Comparison of ENCODE assay signal across 29 mouse cellular contexts in the genomic region with DNA sequence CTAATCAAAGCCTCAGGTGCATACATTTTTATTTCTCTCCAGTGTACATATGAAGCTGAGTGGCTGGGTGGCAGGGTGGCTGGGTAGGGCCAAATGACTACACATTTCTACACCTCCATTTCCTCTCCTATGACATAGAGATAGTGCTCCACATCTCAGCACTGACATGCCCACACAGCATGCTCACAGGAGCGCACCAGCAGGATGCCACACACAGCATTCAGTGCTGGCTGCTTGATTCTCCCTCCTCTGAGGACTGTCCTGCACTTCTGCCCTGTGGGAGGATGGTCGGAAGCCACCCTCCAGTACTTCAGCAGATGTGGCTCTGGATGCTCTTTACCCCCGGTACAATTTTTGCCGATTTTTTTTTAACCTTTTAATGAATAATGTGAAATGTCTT.
DNase-seq lines count a peak whose midpoint lies in the region; ATAC-seq lines count a peak whose summit lies in the region.
"Had no signal": no experiment of that assay in that cellular context is flagged by ENCODE, and none has a peak within 500 bp of the region (broad histone marks: within the 10 kb centered on the region; RNA-seq: fewer than 3 reads in every experiment).

No protein-coding gene starts in this region.

- H3K27ac ChIP-seq in kidney, embryonic 14.5 days (ENCODE audit: low read depth, low read length) = no peak overlapping the region
- H3K27ac ChIP-seq: embryonic facial prominence, embryonic 10.5 days; embryonic facial prominence, embryonic 13.5 days; hindbrain, embryonic 10.5 days; hindbrain, embryonic 13.5 days had no signal

- DNase-seq in frontal cortex, postnatal 25 days (ENCODE audit: low spot score in 2 of 2) = no peak
- DNase-seq in kidney, adult 9 months = peak; percentile 40
- DNase-seq in thymus, postnatal 4 days = peak; percentile 33
- DNase-seq in thymus, postnatal 36 days = no peak
- peak; percentile 19 for DNase-seq in naive thymus-derived CD4-positive, alpha-beta T cell, adult 2 months (ENCODE audit: low read depth)
- no peak for DNase-seq in ovary, postnatal 36 days (ENCODE audit: low spot score)
- DNase-seq: adrenal gland, adult 8-10 months; adrenal gland, postnatal 25 days; B cell, adult 2 months; cerebellum, adult 11-12 months; cerebellum, adult 8-10 months; cerebellum, postnatal 10 days; cerebellum, postnatal 36 days; embryo, embryonic 11 days; forebrain, postnatal 0 days; gastrocnemius, adult 2 months; gastrocnemius, postnatal 14 days; heart, postnatal 36 days had no signal

- WGBS in kidney, embryonic 14.5 days = 89% methylated on average over 4 of the region's 4 CpGs

- no peak overlapping the region for H3K4me2 ChIP-seq in kidney, embryonic 14.5 days (replicated peaks; ENCODE audit: low read depth, low read length)
- H3K4me2 ChIP-seq: embryonic facial prominence, embryonic 13.5 days; heart, embryonic 11.5 days; hindbrain, embryonic 13.5 days had no signal

- no peak overlapping the region for H3K4me3 ChIP-seq in kidney, embryonic 14.5 days (ENCODE audit: low read length)
- H3K4me3 ChIP-seq: embryonic facial prominence, embryonic 10.5 days; embryonic facial prominence, embryonic 13.5 days; erythroblast, embryonic 14.5 days; hindbrain, embryonic 10.5 days; hindbrain, embryonic 13.5 days had no signal

- no peaks in the 10 kb centered on the region for H3K9me3 ChIP-seq in kidney, embryonic 14.5 days (ENCODE audit: control insufficient read depth, low read length)
- H3K9me3 ChIP-seq: embryonic facial prominence, embryonic 10.5 days; embryonic facial prominence, embryonic 13.5 days; hindbrain, embryonic 10.5 days; hindbrain, embryonic 13.5 days had no signal

- H3K27me3 ChIP-seq in kidney, embryonic 14.5 days (ENCODE audit: control insufficient read depth, insufficient read depth, low read length) = no peaks in the 10 kb centered on the region
- H3K27me3 ChIP-seq: embryonic facial prominence, embryonic 13.5 days; hindbrain, embryonic 13.5 days had no signal

- no peaks in the 10 kb centered on the region for H3K36me3 ChIP-seq in kidney, embryonic 14.5 days (ENCODE audit: control insufficient read depth, insufficient read depth, low read length)
- H3K36me3 ChIP-seq: embryonic facial prominence, embryonic 10.5 days; embryonic facial prominence, embryonic 13.5 days; hindbrain, embryonic 13.5 days had no signal

- H3K4me1 ChIP-seq in kidney, embryonic 14.5 days (ENCODE audit: control insufficient read depth, insufficient read depth, low read length) = peaks cover 13% of the 10 kb centered on the region; the same call in 1 of the 2 replicates

- peak; percentile 52; the same call in 1 of the 2 replicates for ATAC-seq in frontal cortex, adult (ENCODE audit: low TSS enrichment)
- no peak for ATAC-seq in kidney, embryonic 14.5 days (ENCODE audit: low FRiP score, low TSS enrichment)
- ATAC-seq: forebrain, embryonic 14.5 days; forebrain, postnatal 0 days; hindbrain, embryonic 16.5 days; intestine, embryonic 16.5 days had no signal

- H3K9ac ChIP-seq in kidney, embryonic 14.5 days (ENCODE audit: low read depth, low read length) = no peak overlapping the region
- H3K9ac ChIP-seq: embryonic facial prominence, embryonic 13.5 days; forebrain, postnatal 0 days; hindbrain, embryonic 13.5 days had no signal

Comparison
In these comparisons a context has a peak if more than half of its experiments do, and no peak if none do; other contexts are left out.
1. DNase-seq: peak in kidney, adult 9 months (single experiment), thymus, postnatal 4 days (single experiment) and naive thymus-derived CD4-positive, alpha-beta T cell, adult 2 months (single experiment); none in frontal cortex, postnatal 25 days (0 of 2), thymus, postnatal 36 days (0 of 2) and ovary, postnatal 36 days (single experiment).